Mouse (Mus musculus) testis, postnatal 14 days (tissue): ENCODE measurements around the gene Casp9.

Source experiments
- DNase-seq: peaks from one replicate; pipeline ENCODE4 v3.0.0; 2021; ENCODE audit warnings: low spot score

Gene Casp9

GRCm38 (mm10) chr4:141818861-141819260 is 25.4 kb downstream of the Casp9 start:
- no peak for DNase-seq

GRCm38 (mm10) chr4:141819316-141819715 is 25.9 kb downstream of the Casp9 start:
- peak; percentile 70 for DNase-seq

- no peak for DNase-seq
Observed at GRCm38 (mm10) chr4:141821178-141821577, 27.8 kb downstream of the Casp9 start.

- no peak for DNase-seq
Observed at GRCm38 (mm10) chr4:141822089-141822488, 28.7 kb downstream of the Casp9 start.

- DNase-seq: no peak
Observed at GRCm38 (mm10) chr4:141822979-141823378, 29.6 kb downstream of the Casp9 start.

GRCm38 (mm10) chr4:141826060-141826459 is 32.6 kb downstream of the Casp9 start, which contains the start of gene Cela2a:
Gene Cela2a (minus strand): TSS chr4:141826160.
- no peak for DNase-seq

GRCm38 (mm10) chr4:141827401-141827800 is 34.0 kb downstream of the Casp9 start:
- DNase-seq: no peak

- no peak for DNase-seq
Observed at GRCm38 (mm10) chr4:141828177-141828576, 34.8 kb downstream of the Casp9 start.

- DNase-seq: no peak
Observed at GRCm38 (mm10) chr4:141830381-141830780, 37.0 kb downstream of the Casp9 start.

GRCm38 (mm10) chr4:141831361-141831760 is 37.9 kb downstream of the Casp9 start:
- no peak for DNase-seq

GRCm38 (mm10) chr4:141833911-141834310 is 40.5 kb downstream of the Casp9 start:
- DNase-seq: no peak

- DNase-seq: no peak
Observed at GRCm38 (mm10) chr4:141834536-141835095, 41.2 kb downstream of the Casp9 start.

- no peak for DNase-seq
Observed at GRCm38 (mm10) chr4:141845999-141846398, 52.6 kb downstream of the Casp9 start, which contains the start of gene Ctrc. Gene Ctrc (minus strand): TSS chr4:141846359.

- DNase-seq: no peak
Observed at GRCm38 (mm10) chr4:141853437-141853836, 60.0 kb downstream of the Casp9 start.

- peak; percentile 76 for DNase-seq
Observed at GRCm38 (mm10) chr4:141857422-141857930, 64.1 kb downstream of the Casp9 start.

GRCm38 (mm10) chr4:141858501-141858900 is 65.1 kb downstream of the Casp9 start:
- DNase-seq: no peak

- no peak for DNase-seq
Observed at GRCm38 (mm10) chr4:141859351-141859750, 65.9 kb downstream of the Casp9 start.

- no peak for DNase-seq
Observed at GRCm38 (mm10) chr4:141860246-141860841, 66.9 kb downstream of the Casp9 start.

- no peak for DNase-seq
Observed at GRCm38 (mm10) chr4:141861591-141862295, 68.3 kb downstream of the Casp9 start.

- DNase-seq: peak; percentile 71
Observed at GRCm38 (mm10) chr4:141862867-141863266, 69.5 kb downstream of the Casp9 start.

- no peak for DNase-seq
Observed at GRCm38 (mm10) chr4:141863726-141864280, 70.4 kb downstream of the Casp9 start.

GRCm38 (mm10) chr4:141864506-141864905 is 71.1 kb downstream of the Casp9 start:
- no peak for DNase-seq

GRCm38 (mm10) chr4:141865006-141865405 is 71.6 kb downstream of the Casp9 start:
- DNase-seq: no peak
